Mouse (Mus musculus): ENCODE measurements around the gene Fam19a1.

DNA sequence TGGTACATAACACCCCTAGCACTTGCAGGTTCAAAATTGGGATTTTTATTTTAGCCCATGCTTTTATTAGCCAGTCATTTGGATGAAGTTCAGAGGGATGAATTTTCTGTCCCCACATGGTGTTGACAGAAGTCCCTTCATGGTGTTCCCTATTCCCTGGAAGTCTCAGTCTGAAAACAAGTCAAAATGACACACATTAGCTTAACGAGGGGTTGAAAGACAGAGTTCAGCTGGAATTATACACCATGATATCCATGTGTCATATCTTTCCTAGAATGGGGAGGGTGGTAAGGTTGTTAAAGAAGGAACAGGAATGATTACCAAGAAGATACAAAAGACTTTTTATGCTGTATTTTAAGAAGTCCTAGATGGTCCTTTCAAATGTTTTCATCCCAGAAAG, 511.2 kb downstream of the Fam19a1 start:
- no peak for TF ChIP-seq CTCF (IDR thresholded peaks at IDR 0.05; ENCODE audit: low read depth)
- no peak for TF ChIP-seq EP300 (IDR thresholded peaks at IDR 0.05; ENCODE audit: low read depth)

All from liver, postnatal 0 days (tissue).